Mouse (Mus musculus): ENCODE data around the gene Alpi. TPM values are rescaled to one million over a fixed set of nuclear protein-coding genes. Genes with fewer than 3 reads are reported as not detected.

The Alpi gene
- polyA plus RNA-seq, 1 experiment from 2014 or later = 256 TPM

Other genes with a start within 250 kb of the Alpi start
- not detected in 2 replicates for gene Alppl2, start 11.7 kb downstream of the Alpi start, polyA plus RNA-seq (2015; fragmentation: Nextera tagmentation; extraction: Ambion mirVana)
- 0.10 TPM in 1 of 2 replicates, not detected in the other for gene Akp3, start 23.4 kb upstream of the Alpi start, polyA plus RNA-seq (2015; fragmentation: Nextera tagmentation; extraction: Ambion mirVana)
- 0.95 and 1.1 TPM in 2 replicates for gene Ecel1, start 54.9 kb upstream of the Alpi start, polyA plus RNA-seq (2015; fragmentation: Nextera tagmentation; extraction: Ambion mirVana)
- gene Prss56, start 81.7 kb upstream of the Alpi start, polyA plus RNA-seq (2015; fragmentation: Nextera tagmentation; extraction: Ambion mirVana) = not detected in 2 replicates
- gene Chrnd, start 89.0 kb upstream of the Alpi start, polyA plus RNA-seq (2015; fragmentation: Nextera tagmentation; extraction: Ambion mirVana) = 0.05 TPM in 1 of 2 replicates, not detected in the other
- gene Chrng, start 103.1 kb upstream of the Alpi start, polyA plus RNA-seq (2015; fragmentation: Nextera tagmentation; extraction: Ambion mirVana) = 0.13 and 0.21 TPM in 2 replicates
- 161 and 172 TPM in 2 replicates for gene Eif4e2, start 112.3 kb upstream of the Alpi start, polyA plus RNA-seq (2015; fragmentation: Nextera tagmentation; extraction: Ambion mirVana)
- 1.2 and 1.8 TPM in 2 replicates for gene Efhd1, start 162.8 kb upstream of the Alpi start, polyA plus RNA-seq (2015; fragmentation: Nextera tagmentation; extraction: Ambion mirVana)
- 38.4 and 39.1 TPM in 2 replicates for gene Gigyf2, start 225.4 kb upstream of the Alpi start, polyA plus RNA-seq (2015; fragmentation: Nextera tagmentation; extraction: Ambion mirVana)

All from intestine, embryonic 16.5 days (tissue).